Mouse (Mus musculus): ENCODE measurements around the gene Gm11564. TPM values are rescaled to one million over a fixed set of nuclear protein-coding genes. Genes with fewer than 3 reads are reported as not detected.
"Not testable (repeated sequence)": the region's sequence is repeated elsewhere in the genome, so short reads cannot be mapped to it uniquely, and the experiment has no call there.

Gene Gm11564
- total RNA-seq (2014; rRNA removed), result not detected in 2 replicates
- polyA plus RNA-seq (2012; rRNA removed), result not detected in 2 replicates

DNA sequence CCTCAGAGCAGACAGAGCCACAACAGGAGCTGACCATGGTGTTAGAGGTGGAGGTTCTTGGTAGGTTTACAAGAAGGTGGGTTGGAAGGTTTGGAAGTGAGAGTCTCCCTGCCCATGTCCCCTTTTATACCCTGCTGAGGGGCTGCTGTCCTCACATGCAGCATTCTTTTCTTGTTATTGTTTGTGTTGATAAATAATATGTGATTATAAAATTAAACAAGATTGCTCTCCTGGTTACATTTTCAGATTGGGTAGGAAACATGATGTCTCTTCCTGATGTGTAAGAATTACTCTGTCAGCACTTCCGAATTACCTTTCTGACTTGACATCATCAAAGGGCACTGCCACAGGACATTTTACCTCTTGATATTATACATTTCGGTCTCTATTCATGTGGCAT, at the start of gene Gm11564:
TSS of gene Gm11564 (minus strand) at position 101 of the 400 bp plus-strand sequence.
- H3K27me3 ChIP-seq (ENCODE audit: control insufficient read depth, insufficient read depth, low read length); H3K79me2 ChIP-seq (ENCODE audit: control insufficient read depth, insufficient read depth, low read length); DNase-seq (ENCODE audit: extremely low read depth, low read depth, low spot score); H3K4me1 ChIP-seq (ENCODE audit: control insufficient read depth, insufficient read depth, low read length); H3K36me3 ChIP-seq (ENCODE audit: control insufficient read depth, insufficient read depth, low read length); H3K9ac ChIP-seq (ENCODE audit: low read depth, low read length); H3K27ac ChIP-seq (replicated peaks; ENCODE audit: insufficient read depth, low read depth, low read length); H3K4me3 ChIP-seq (ENCODE audit: insufficient read depth, low read depth, low read length): not testable (repeated sequence)
- WGBS, result 83% methylated on average over 2 of the region's 2 CpGs

DNA sequence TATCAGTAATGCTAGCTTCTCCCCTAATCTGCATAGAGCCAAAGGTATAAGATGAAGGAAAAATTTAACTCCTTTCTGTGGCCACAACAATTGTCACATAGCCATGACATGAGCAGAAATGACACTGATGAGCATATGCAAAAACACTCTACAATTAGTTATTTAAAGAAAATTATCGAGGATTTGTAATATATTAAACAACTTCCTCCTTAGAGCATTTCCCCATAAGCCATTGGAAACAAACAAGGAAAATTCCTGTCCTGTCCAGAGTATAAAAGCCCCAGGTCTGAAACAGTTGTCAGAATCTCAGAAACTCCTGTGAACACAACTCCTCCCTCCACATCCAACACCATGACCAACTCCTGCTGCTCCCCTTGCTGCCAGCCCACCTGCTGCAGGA, 48.7 kb upstream of the Gm11564 start, which contains the start of gene Gm11559:
TSS of gene Gm11559 (plus strand) at position 301 of the 400 bp plus-strand sequence.
- H3K4me3 ChIP-seq (ENCODE audit: insufficient read depth, low read depth, low read length); H3K4me1 ChIP-seq (ENCODE audit: control insufficient read depth, insufficient read depth, low read length); H3K27me3 ChIP-seq (ENCODE audit: control insufficient read depth, insufficient read depth, low read length); H3K79me2 ChIP-seq (ENCODE audit: control insufficient read depth, insufficient read depth, low read length); H3K36me3 ChIP-seq (ENCODE audit: control insufficient read depth, insufficient read depth, low read length); H3K27ac ChIP-seq (replicated peaks; ENCODE audit: insufficient read depth, low read depth, low read length); H3K9ac ChIP-seq (ENCODE audit: low read depth, low read length); DNase-seq (ENCODE audit: extremely low read depth, low read depth, low spot score): not testable (repeated sequence)
- 49% methylated on average over 1 of the region's 1 CpGs for whole genome bisulfite sequencing

DNA sequence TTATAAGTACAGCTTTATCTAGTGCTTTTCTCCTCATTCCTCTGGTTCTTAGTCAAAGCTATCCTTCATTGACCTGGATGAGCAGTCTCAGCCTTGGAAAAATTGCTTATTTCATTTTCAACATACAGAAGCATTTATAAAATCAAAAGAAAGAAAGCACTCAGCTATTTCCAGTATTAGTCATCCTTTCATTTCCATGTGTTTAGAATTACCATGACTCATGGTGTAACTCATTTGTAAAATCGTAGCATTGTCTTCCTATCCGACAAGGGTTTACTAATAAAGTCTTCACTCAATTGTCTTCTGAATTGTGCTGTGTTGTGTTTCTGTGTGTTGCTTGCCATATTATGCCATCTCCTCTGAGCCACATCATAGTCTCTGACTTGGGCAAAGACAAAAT, 43.3 kb upstream of the Gm11564 start:
- 76% methylated on average over 2 of the region's 2 CpGs for WGBS
- H3K36me3 ChIP-seq (ENCODE audit: control insufficient read depth, insufficient read depth, low read length), result no peaks in the 10 kb centered on the region
- no peaks in the 10 kb centered on the region for H3K4me1 ChIP-seq (ENCODE audit: control insufficient read depth, insufficient read depth, low read length)
- no peak overlapping the region for H3K9ac ChIP-seq (ENCODE audit: low read depth, low read length)
- 0 out of 2 replicates have a peak, but pooled peaks cover 2% of the 10 kb centered on the region for H3K27me3 ChIP-seq (ENCODE audit: control insufficient read depth, insufficient read depth, low read length)
- no peaks in the 10 kb centered on the region for H3K79me2 ChIP-seq (ENCODE audit: control insufficient read depth, insufficient read depth, low read length)
- no peak for TF ChIP-seq CTCF (IDR thresholded peaks at IDR 0.05; ENCODE audit: low read depth, low read length)
- no peak for TF ChIP-seq POLR2A (IDR thresholded peaks at IDR 0.05; ENCODE audit: extremely low read depth, insufficient read depth, low read length)
- no peak overlapping the region for H3K27ac ChIP-seq (replicated peaks; ENCODE audit: insufficient read depth, low read depth, low read length)
- no peak for DNase-seq (ENCODE audit: extremely low read depth, low read depth, low spot score)
- no peak overlapping the region for H3K4me3 ChIP-seq (ENCODE audit: insufficient read depth, low read depth, low read length)

DNA sequence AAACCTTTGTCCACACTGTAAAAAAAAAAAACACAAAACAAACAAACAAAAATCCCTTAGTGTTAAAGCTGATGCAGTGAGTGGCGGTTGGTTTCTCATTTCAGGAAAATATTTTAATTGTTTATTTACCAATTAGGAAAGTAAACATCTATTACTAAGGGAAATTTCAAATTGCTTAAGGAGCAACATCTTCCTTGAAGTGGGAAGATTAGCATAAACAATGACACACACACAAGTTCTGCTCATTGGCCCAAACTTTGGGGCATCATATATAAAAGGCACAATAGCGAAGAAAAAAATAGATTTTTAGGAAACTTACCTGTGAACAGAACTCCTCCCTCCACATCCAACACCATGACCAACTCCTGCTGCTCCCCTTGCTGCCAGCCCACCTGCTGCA, 42.2 kb upstream of the Gm11564 start, which contains the start of gene Gm11568:
TSS of gene Gm11568 (plus strand) at position 301 of the 400 bp plus-strand sequence.
- no peak for DNase-seq (ENCODE audit: extremely low read depth, low read depth, low spot score)
- no peaks in the 10 kb centered on the region for H3K79me2 ChIP-seq (ENCODE audit: control insufficient read depth, insufficient read depth, low read length)
- 91% methylated on average over 2 of the region's 2 CpGs for WGBS
- H3K9ac ChIP-seq (ENCODE audit: low read depth, low read length), result no peak within 1 kb of the TSS
- H3K36me3 ChIP-seq (ENCODE audit: control insufficient read depth, insufficient read depth, low read length), result no peaks in the 10 kb centered on the region
- H3K4me3 ChIP-seq (ENCODE audit: insufficient read depth, low read depth, low read length), result no peak within 1 kb of the TSS
- TF ChIP-seq POLR2A (IDR thresholded peaks at IDR 0.05; ENCODE audit: extremely low read depth, insufficient read depth, low read length), result no peak
- H3K4me1 ChIP-seq (ENCODE audit: control insufficient read depth, insufficient read depth, low read length), result no peaks in the 10 kb centered on the region
- no peak within 1 kb of the TSS for H3K27ac ChIP-seq (replicated peaks; ENCODE audit: insufficient read depth, low read depth, low read length)
- H3K27me3 ChIP-seq (ENCODE audit: control insufficient read depth, insufficient read depth, low read length), result 0 out of 2 replicates have a peak, but pooled peaks cover 2% of the 10 kb centered on the region

DNA sequence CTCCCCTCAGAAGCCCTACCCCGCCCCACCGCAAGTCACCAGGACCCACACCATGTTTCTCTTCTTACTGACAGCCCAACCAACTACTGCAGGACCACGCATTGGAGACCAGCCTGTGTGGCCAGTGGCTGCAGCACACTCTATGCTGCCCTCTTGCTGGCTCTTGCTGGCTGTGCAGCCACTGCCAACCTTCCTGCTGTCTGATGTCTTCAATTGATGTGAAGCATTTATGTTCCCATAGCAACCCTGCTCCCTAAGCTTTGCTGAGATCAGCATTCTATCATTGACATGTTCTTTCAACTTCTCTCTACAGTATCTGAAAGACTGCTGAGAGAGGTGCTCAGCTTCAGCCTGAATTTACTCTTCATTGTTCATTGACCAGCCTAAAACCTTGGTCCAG, 38.7 kb upstream of the Gm11564 start:
- H3K79me2 ChIP-seq (ENCODE audit: control insufficient read depth, insufficient read depth, low read length), result no peaks in the 10 kb centered on the region
- no peak overlapping the region for H3K27ac ChIP-seq (replicated peaks; ENCODE audit: insufficient read depth, low read depth, low read length)
- no peak for DNase-seq (ENCODE audit: extremely low read depth, low read depth, low spot score)
- no peak overlapping the region for H3K4me3 ChIP-seq (ENCODE audit: insufficient read depth, low read depth, low read length)
- 73% methylated on average over 3 of the region's 3 CpGs for WGBS
- TF ChIP-seq CTCF (IDR thresholded peaks at IDR 0.05; ENCODE audit: low read depth, low read length) (peak; percentile 51), POLR2A (IDR thresholded peaks at IDR 0.05; ENCODE audit: extremely low read depth, insufficient read depth, low read length) (no peak)
- no peaks in the 10 kb centered on the region for H3K4me1 ChIP-seq (ENCODE audit: control insufficient read depth, insufficient read depth, low read length)
- no peak overlapping the region for H3K9ac ChIP-seq (ENCODE audit: low read depth, low read length)
- H3K36me3 ChIP-seq (ENCODE audit: control insufficient read depth, insufficient read depth, low read length), result no peaks in the 10 kb centered on the region
- 0 out of 2 replicates have a peak, but pooled peaks cover 2% of the 10 kb centered on the region for H3K27me3 ChIP-seq (ENCODE audit: control insufficient read depth, insufficient read depth, low read length)

DNA sequence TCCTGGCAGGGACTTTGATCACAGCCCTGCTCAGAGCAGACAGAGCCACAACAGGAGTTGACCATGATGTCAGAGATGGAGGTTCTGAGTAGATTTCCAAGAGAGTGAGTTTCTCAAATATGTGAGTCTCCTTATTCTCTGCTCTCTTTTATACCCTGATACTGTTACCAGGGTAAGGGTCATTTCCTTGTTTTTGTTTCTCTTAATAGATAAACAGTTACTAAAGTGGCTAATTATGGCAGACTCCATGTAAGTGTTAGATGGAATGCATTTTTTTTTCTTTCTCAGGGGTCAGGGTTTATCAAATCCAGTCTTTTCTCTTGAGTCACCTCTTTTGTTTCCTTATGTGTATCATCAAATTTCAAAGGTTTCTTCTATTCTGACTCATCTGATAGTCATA, 36.0 kb upstream of the Gm11564 start, which contains the start of gene Krtap4-16:
TSS of gene Krtap4-16 (minus strand) at position 101 of the 400 bp plus-strand sequence.
- no peaks in the 10 kb centered on the region for H3K79me2 ChIP-seq (ENCODE audit: control insufficient read depth, insufficient read depth, low read length)
- H3K4me1 ChIP-seq (ENCODE audit: control insufficient read depth, insufficient read depth, low read length), result no peaks in the 10 kb centered on the region
- no peak within 1 kb of the TSS for H3K4me3 ChIP-seq (ENCODE audit: insufficient read depth, low read depth, low read length)
- TF ChIP-seq CTCF (IDR thresholded peaks at IDR 0.05; ENCODE audit: low read depth, low read length) (no peak), POLR2A (IDR thresholded peaks at IDR 0.05; ENCODE audit: extremely low read depth, insufficient read depth, low read length) (no peak)
- no peak within 1 kb of the TSS for H3K27ac ChIP-seq (replicated peaks; ENCODE audit: insufficient read depth, low read depth, low read length)
- 0 out of 2 replicates have a peak, but pooled peaks cover 2% of the 10 kb centered on the region for H3K27me3 ChIP-seq (ENCODE audit: control insufficient read depth, insufficient read depth, low read length)
- H3K36me3 ChIP-seq (ENCODE audit: control insufficient read depth, insufficient read depth, low read length), result no peaks in the 10 kb centered on the region
- H3K9ac ChIP-seq (ENCODE audit: low read depth, low read length), result no peak within 1 kb of the TSS
- DNase-seq (ENCODE audit: extremely low read depth, low read depth, low spot score), result no peak
